Mouse (Mus musculus): ENCODE results near the gene Slc16a9. TPM values are rescaled to one million over a fixed set of nuclear protein-coding genes. Genes with fewer than 3 reads are reported as not detected.
"Not testable (repeated sequence)": the region's sequence is repeated elsewhere in the genome, so short reads cannot be mapped to it uniquely, and the experiment has no call there.

The Slc16a9 gene
- polyA plus RNA-seq, 1 experiment from 2014 or later: 0.62 TPM

DNA sequence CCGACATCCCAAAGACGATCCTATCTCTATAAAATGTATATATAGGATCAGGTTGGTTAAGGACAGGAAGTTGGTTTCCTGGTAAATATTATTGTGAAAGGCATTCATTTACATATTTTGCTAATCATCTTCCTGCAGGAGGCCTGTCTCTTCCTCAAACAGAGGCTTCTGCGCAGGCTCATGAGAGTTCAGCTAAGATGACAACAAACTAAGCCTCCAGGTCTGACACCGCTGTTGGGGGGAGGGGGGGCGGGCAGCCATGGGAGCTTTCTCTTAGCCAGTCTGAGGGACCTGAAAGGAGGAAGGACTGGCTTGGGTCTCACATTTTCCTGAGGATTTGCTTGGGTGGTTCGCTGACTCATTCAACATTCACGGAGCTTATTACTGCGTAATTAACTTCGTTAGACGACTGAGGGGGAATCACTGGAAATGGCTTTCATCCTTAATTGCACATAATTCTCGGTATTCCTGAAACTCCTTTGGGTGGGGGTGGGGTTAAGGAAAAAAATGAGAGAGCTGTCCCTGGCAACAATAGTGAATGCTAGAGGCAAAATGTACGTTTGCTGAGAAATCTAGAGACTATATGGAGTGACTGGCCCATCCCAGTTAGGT lies 43.9 kb upstream of the Slc16a9 start:
- Histone ChIP-seq H3K36me3 (ENCODE audit: control insufficient read depth, insufficient read depth, low read length) (no peaks in the 10 kb centered on the region), H3K27me3 (ENCODE audit: control insufficient read depth, insufficient read depth, low read length) (no peaks in the 10 kb centered on the region), H3K9ac (replicated peaks; ENCODE audit: low read depth, low read length) (no peak overlapping the region), H3K4me2 (ENCODE audit: low read depth, low read length) (no peak overlapping the region), H3K4me1 (ENCODE audit: control insufficient read depth, insufficient read depth, low read length) (peaks cover 3% of the 10 kb centered on the region; the same call in 1 of the 2 replicates), H3K4me3 (ENCODE audit: low read depth, low read length) (no peak overlapping the region), H3K27ac (ENCODE audit: low read depth, low read length) (no peak overlapping the region), H3K9me3 (ENCODE audit: control insufficient read depth, low read length) (no peaks in the 10 kb centered on the region)
- peak; percentile 44; the same call in 1 of the 2 replicates for ATAC-seq (ENCODE audit: low read depth)
- 47% methylated on average over 12 of the region's 12 CpGs for WGBS

DNA sequence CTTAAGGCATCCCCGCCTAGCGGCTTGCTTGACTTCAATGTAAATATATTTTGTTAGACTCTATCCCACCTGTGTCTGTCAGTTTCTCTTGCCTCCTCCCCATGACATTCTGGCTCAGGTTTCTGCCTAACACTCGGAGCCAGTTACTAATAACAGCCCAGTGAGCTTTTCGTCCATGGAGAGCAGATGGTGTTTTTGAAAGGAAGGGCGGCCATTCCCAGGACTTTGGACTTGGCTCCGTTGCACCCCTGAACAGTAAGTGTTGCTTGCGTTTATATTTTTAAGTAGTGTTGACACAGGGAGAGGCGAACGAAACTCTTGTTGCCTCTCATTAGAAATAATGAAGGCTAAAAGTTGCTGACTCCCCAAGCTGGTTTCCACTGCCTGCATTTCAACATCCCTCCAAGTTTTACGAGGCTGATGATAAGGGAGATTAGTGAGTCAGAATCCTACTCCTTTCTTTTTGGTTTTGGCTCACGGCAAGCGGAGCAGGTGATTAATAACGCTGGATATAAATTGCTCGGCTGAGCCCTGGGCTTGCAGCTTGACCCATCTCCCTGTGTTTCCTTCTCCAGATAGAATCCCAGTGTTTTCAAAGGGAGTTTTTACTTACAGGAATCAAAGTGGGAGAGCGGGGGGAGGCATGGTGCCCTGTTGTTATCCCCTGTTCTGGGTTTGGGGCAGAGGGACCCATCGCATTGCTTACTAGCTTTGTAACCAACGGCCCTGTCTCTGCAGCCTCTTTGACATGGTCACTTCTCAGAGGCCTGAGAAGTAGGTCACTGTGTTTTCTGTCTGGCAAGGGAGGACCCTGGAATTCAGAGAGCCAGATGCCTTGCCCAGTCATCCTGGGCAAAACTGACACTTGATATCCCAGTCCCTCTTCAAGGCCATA lies 40.1 kb upstream of the Slc16a9 start, which contains the start of gene Mrln:
Gene Mrln, plus strand, starts transcription at position 160 of the 895 bp plus-strand sequence.
- H3K9me3 ChIP-seq (ENCODE audit: control insufficient read depth, low read length): no peaks in the 10 kb centered on the region
- H3K4me3 ChIP-seq (ENCODE audit: low read depth, low read length): no peak within 1 kb of the TSS
- H3K27me3 ChIP-seq (ENCODE audit: control insufficient read depth, insufficient read depth, low read length): no peaks in the 10 kb centered on the region
- no peak within 1 kb of the TSS for H3K27ac ChIP-seq (ENCODE audit: low read depth, low read length)
- H3K36me3 ChIP-seq (ENCODE audit: control insufficient read depth, insufficient read depth, low read length): no peaks in the 10 kb centered on the region
- no peak for ATAC-seq (ENCODE audit: low read depth)
- H3K9ac ChIP-seq (replicated peaks; ENCODE audit: low read depth, low read length): no peak within 1 kb of the TSS
- H3K4me1 ChIP-seq (ENCODE audit: control insufficient read depth, insufficient read depth, low read length): peaks cover 3% of the 10 kb centered on the region; the same call in 1 of the 2 replicates
- no peak within 1 kb of the TSS for H3K4me2 ChIP-seq (ENCODE audit: low read depth, low read length)
- WGBS: 63% methylated on average over 17 of the region's 17 CpGs

DNA sequence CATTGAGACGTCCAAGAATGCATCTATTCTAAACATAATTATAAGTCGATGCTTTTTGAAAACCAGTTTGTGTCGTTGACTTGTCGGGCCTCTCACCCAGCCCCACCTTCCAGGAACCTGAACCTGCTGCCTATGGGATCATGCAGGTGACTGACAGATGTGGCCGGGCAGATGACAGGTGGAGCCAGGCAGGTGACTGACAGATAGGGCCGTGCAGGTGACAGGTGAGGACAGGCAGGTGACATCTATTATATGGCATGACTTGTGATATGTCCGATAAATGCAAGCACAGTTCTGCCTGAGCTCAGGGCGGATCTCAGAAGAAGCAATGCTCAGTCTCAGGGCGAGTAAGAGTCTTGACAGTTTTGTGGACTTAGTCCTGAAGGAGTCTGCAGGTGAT lies 33.6 kb upstream of the Slc16a9 start:
- no peaks in the 10 kb centered on the region for H3K9me3 ChIP-seq (ENCODE audit: control insufficient read depth, low read length)
- no peak for ATAC-seq (ENCODE audit: low read depth)
- WGBS: 87% methylated on average over 9 of the region's 9 CpGs

DNA sequence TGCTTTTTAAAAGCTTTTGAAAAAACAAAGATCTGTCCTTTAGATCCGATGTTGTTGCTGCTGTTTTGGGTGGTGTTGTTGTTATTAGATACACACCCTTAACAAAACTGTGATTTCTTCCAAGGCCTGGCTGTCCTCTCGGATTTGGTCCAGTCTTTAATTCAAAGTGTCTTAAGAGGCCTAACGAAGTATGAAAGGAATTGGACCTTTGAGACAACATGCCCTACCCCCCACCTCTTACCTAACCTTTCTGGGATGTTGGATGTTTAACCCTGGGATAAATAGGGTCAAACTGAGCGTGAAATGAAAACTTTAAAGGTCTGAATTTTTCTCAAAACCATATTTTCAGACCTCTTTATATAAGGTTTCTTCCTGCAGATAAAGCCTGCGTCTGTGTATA lies 23.9 kb upstream of the Slc16a9 start:
- Histone ChIP-seq H3K4me2 (ENCODE audit: low read depth, low read length) (no peak overlapping the region), H3K9me3 (ENCODE audit: control insufficient read depth, low read length) (no peaks in the 10 kb centered on the region), H3K36me3 (ENCODE audit: control insufficient read depth, insufficient read depth, low read length) (no peaks in the 10 kb centered on the region), H3K4me1 (ENCODE audit: control insufficient read depth, insufficient read depth, low read length) (no peaks in the 10 kb centered on the region), H3K4me3 (ENCODE audit: low read depth, low read length) (no peak overlapping the region), H3K9ac (replicated peaks; ENCODE audit: low read depth, low read length) (no peak overlapping the region), H3K27me3 (ENCODE audit: control insufficient read depth, insufficient read depth, low read length) (no peaks in the 10 kb centered on the region), H3K27ac (ENCODE audit: low read depth, low read length) (no peak overlapping the region)
- 69% methylated on average over 5 of the region's 5 CpGs for WGBS
- ATAC-seq (ENCODE audit: low read depth): no peak

More for the DNA sequence above, 33.6 kb upstream of the Slc16a9 start:
- no peak overlapping the region for H3K27ac ChIP-seq (ENCODE audit: low read depth, low read length)
- H3K27me3 ChIP-seq (ENCODE audit: control insufficient read depth, insufficient read depth, low read length): no peaks in the 10 kb centered on the region
- no peak overlapping the region for H3K9ac ChIP-seq (replicated peaks; ENCODE audit: low read depth, low read length)
- H3K4me2 ChIP-seq (ENCODE audit: low read depth, low read length): no peak overlapping the region
- no peaks in the 10 kb centered on the region for H3K4me1 ChIP-seq (ENCODE audit: control insufficient read depth, insufficient read depth, low read length)
- no peaks in the 10 kb centered on the region for H3K36me3 ChIP-seq (ENCODE audit: control insufficient read depth, insufficient read depth, low read length)
- H3K4me3 ChIP-seq (ENCODE audit: low read depth, low read length): no peak overlapping the region

DNA sequence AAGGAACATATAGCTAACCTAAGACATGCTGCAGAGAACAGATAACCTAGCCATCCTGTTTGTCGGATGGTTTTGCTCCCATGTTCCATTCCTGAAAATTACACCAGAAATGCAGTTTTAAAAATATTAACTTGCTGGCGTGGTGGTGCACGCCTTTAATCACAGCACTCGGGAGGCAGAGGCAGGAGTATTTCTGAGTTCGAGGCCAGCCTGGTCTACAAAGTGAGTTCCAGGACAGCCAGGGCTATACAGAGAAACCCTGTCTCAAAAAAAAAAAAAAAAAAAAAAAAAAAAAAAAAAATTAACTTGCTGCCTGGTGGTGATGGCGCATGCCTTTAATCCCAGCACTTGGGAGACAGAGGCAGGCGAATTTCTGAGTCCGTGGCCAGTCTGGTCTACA lies 22.7 kb upstream of the Slc16a9 start:
- not testable (repeated sequence) for H3K4me1 ChIP-seq (ENCODE audit: control insufficient read depth, insufficient read depth, low read length); H3K9me3 ChIP-seq (ENCODE audit: control insufficient read depth, low read length); H3K4me3 ChIP-seq (ENCODE audit: low read depth, low read length); H3K36me3 ChIP-seq (ENCODE audit: control insufficient read depth, insufficient read depth, low read length); H3K9ac ChIP-seq (replicated peaks; ENCODE audit: low read depth, low read length); H3K27ac ChIP-seq (ENCODE audit: low read depth, low read length); H3K27me3 ChIP-seq (ENCODE audit: control insufficient read depth, insufficient read depth, low read length); H3K4me2 ChIP-seq (ENCODE audit: low read depth, low read length); ATAC-seq (ENCODE audit: low read depth)
- 96% methylated on average over 8 of the region's 8 CpGs for WGBS

DNA sequence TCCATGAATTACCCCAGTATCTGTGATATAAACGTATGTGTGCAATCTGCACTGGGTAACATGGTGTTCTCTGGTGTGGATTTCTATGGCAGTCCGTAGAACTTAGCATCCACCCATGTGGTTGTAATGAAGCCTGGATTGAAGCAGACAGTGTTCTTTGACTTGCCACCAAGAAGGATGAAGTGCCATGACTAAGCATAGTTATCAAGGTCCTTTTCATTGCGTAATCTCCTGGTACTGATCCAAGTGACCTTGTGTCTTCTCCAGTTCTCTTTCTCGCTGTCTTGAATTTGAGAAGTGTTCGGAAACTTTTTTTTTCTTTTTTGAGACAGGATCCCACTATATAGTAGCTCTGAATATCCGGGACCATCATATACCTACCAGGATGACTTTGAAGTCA lies 20.3 kb upstream of the Slc16a9 start:
- Histone ChIP-seq H3K4me3 (ENCODE audit: low read depth, low read length) (no peak overlapping the region), H3K4me2 (ENCODE audit: low read depth, low read length) (no peak overlapping the region), H3K9me3 (ENCODE audit: control insufficient read depth, low read length) (no peaks in the 10 kb centered on the region), H3K27me3 (ENCODE audit: control insufficient read depth, insufficient read depth, low read length) (no peaks in the 10 kb centered on the region), H3K4me1 (ENCODE audit: control insufficient read depth, insufficient read depth, low read length) (no peaks in the 10 kb centered on the region), H3K36me3 (ENCODE audit: control insufficient read depth, insufficient read depth, low read length) (no peaks in the 10 kb centered on the region), H3K9ac (replicated peaks; ENCODE audit: low read depth, low read length) (no peak overlapping the region), H3K27ac (ENCODE audit: low read depth, low read length) (no peak overlapping the region)
- 93% methylated on average over 6 of the region's 6 CpGs for WGBS
- ATAC-seq (ENCODE audit: low read depth): no peak

DNA sequence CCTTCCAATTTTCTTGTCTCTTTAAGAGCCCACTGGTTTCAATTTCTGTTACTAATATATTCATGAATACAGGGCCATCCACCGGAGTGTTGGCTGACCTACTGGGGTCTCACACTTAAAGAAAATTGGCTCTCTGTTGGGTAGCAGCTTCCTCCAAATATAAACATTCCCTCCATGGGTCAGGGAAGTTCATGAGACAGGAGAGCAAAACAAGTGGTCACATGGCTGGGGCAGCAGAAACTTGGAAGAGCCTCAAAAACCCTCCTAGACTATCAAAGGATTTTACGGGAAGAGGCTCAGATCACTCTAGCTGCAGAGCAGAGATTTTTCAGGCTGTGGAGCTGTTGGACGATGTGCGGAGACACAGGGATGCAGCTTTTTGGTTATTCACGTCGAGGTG lies 19.1 kb upstream of the Slc16a9 start:
- Histone ChIP-seq H3K36me3 (ENCODE audit: control insufficient read depth, insufficient read depth, low read length) (no peaks in the 10 kb centered on the region), H3K4me3 (ENCODE audit: low read depth, low read length) (no peak overlapping the region), H3K27me3 (ENCODE audit: control insufficient read depth, insufficient read depth, low read length) (no peaks in the 10 kb centered on the region), H3K27ac (ENCODE audit: low read depth, low read length) (no peak overlapping the region), H3K4me1 (ENCODE audit: control insufficient read depth, insufficient read depth, low read length) (no peaks in the 10 kb centered on the region), H3K4me2 (ENCODE audit: low read depth, low read length) (no peak overlapping the region), H3K9me3 (ENCODE audit: control insufficient read depth, low read length) (no peaks in the 10 kb centered on the region), H3K9ac (replicated peaks; ENCODE audit: low read depth, low read length) (no peak overlapping the region)
- ATAC-seq (ENCODE audit: low read depth): no peak
- 66% methylated on average over 6 of the region's 6 CpGs for WGBS

DNA sequence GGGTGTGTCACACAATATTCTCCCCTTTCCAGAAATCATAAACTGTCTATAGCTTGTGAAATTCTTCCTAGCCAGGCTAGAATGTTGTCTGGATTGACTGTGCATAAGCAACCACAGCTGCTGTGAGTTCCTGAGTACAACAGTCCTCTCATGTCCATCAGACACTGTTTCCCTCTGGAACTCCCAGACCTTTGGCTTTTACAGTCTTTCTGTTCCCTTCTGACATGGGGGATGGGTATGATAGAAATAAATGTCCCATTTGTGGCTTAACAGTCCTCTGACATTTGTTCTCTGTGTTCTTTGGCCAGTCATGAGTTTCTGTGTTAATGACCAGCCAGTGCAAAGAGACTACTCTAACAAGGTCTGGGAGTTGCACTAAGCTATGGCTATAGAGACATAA lies 18.3 kb upstream of the Slc16a9 start:
- no peak for ATAC-seq (ENCODE audit: low read depth)
- H3K36me3 ChIP-seq (ENCODE audit: control insufficient read depth, insufficient read depth, low read length): no peaks in the 10 kb centered on the region

DNA sequence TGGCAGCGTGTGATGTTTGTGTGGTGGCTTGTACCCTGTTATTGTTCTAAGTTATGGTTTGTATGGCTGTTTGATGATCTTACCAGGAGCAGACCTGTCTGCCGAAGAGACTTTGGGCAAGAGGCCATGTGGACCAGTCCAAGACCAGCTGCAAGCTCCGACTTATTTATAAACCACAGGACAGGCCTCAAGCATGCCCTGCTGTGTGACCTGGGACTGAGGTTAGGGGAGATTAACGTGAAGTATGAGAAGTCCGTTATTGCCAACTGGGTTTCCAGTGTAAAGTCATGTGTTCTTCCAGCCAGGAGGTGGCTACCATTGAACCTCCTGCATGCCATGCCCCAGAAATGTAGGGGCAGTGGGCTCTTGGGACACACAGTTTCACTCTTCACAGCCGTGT lies 14.5 kb upstream of the Slc16a9 start:
- no peak overlapping the region for H3K9ac ChIP-seq (replicated peaks; ENCODE audit: low read depth, low read length)
- H3K9me3 ChIP-seq (ENCODE audit: control insufficient read depth, low read length): no peaks in the 10 kb centered on the region
- no peak for ATAC-seq (ENCODE audit: low read depth)
- WGBS: 89% methylated on average over 6 of the region's 6 CpGs
- no peak overlapping the region for H3K27ac ChIP-seq (ENCODE audit: low read depth, low read length)
- no peaks in the 10 kb centered on the region for H3K27me3 ChIP-seq (ENCODE audit: control insufficient read depth, insufficient read depth, low read length)
- no peaks in the 10 kb centered on the region for H3K36me3 ChIP-seq (ENCODE audit: control insufficient read depth, insufficient read depth, low read length)
- H3K4me1 ChIP-seq (ENCODE audit: control insufficient read depth, insufficient read depth, low read length): no peaks in the 10 kb centered on the region
- H3K4me2 ChIP-seq (ENCODE audit: low read depth, low read length): no peak overlapping the region
- no peak overlapping the region for H3K4me3 ChIP-seq (ENCODE audit: low read depth, low read length)

More for the DNA sequence above, 18.3 kb upstream of the Slc16a9 start:
- no peaks in the 10 kb centered on the region for H3K27me3 ChIP-seq (ENCODE audit: control insufficient read depth, insufficient read depth, low read length)
- no peaks in the 10 kb centered on the region for H3K9me3 ChIP-seq (ENCODE audit: control insufficient read depth, low read length)
- H3K4me2 ChIP-seq (ENCODE audit: low read depth, low read length): no peak overlapping the region
- no peak overlapping the region for H3K4me3 ChIP-seq (ENCODE audit: low read depth, low read length)
- H3K9ac ChIP-seq (replicated peaks; ENCODE audit: low read depth, low read length): no peak overlapping the region
- no peak overlapping the region for H3K27ac ChIP-seq (ENCODE audit: low read depth, low read length)
- no peaks in the 10 kb centered on the region for H3K4me1 ChIP-seq (ENCODE audit: control insufficient read depth, insufficient read depth, low read length)

All from neural tube, embryonic 14.5 days (tissue).